Mouse (Mus musculus) cerebellum, postnatal 10 days (tissue): ENCODE data around the gene Vstm4.

ENCODE experiments used
- DNase-seq, 2 experiments: peaks; one replicate each; pipeline ENCODE4 v3.0.0; 2021; ENCODE audit warnings: mixed read lengths in 2 of 2

The Vstm4 gene

DNA sequence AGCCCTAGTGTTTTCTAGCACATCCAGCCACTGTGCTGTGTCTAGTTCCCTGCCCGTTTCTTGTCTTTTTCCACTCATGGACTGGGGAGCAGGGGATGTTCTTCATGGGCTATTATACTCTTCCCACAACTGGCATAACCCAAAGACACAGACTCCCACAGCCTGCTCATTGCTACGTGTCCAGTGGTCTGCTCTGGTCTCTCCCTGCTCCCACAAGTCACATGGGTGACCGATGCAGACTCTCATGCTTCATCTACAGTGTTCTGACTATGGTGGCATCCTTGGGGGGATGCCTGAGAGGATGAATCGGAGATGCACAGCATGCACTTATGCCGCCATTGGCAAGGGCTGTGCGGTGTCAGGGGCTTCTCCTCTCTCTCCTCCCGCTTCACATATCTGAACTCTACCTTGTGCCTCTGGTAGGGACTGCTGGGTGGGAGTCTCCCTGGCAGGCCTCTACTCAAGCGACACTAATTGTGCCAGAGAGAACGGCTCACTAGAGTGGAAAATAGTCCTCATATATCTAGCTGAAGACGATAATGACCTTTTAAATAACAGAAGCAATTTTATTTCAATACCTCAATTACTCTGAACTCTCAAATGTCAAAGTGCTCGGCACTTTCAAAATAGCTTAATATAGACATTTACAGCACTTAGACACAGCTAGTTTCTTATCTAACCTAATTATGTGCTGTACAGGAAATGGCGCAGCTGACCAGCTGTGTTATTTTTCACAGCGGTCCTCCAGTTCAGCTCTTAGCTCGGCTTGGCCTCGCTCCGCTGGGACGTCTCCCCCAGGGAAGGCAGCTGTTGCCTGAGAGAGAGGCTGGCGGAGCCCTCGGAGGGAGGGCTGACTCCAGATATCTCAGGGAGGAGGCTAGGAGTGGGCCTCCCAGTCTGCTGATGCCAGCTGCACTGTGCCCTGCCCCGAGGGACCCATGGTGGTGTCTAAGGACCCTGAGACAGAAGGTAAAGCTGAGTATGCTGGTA is 94.1 kb downstream of the Vstm4 start:
- peak; percentile 15 to 33 for DNase-seq

- peak; percentile 70 to 77 for DNase-seq
These were observed 99.9 kb downstream of the Vstm4 start for GRCm38 (mm10) chr14:32956486-32956885.

DNA sequence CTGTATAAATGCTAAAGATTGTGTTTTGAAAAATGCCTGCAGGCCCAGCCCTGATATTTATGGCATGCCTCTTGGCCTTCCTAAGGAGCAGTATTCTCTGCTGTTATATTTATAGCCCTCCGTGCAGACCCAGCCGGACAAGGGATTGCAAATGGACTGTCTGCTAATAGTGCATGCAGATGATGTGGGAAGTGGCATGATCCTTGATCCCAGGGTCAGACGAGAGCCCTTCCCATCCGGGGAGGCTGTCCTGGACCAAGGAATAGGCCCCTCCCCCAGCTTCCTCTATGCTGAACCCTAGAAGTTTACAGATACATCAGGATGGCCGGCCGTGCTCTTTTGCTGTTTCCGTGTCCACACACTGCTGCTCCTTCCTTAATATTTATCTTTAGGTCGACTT is 102.1 kb downstream of the Vstm4 start:
- no peak for DNase-seq

DNA sequence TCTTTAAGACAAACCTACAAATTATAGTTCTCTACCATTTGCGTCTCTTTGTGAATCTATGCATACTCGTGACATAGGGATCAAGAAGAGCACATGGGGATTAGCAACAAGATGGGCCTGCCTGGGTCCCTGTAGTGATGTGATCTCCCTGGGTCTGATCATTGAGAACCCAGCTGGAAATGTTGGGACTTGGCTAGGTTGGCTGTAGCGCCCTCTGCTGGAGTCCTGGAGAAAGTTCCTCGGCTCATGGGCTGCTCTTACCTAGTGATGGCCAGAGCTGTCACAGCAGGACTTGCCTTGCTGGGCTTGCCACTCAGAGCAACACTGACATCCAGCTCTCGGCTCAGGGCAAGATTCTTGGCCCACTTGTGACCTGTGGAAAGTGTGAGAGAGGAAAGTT is 103.9 kb downstream of the Vstm4 start:
- peak; percentile 79 to 81 for DNase-seq

GRCm38 (mm10) chr14:32964742-32965141 is 108.2 kb downstream of the Vstm4 start:
- DNase-seq: no peak

GRCm38 (mm10) chr14:32970700-32971099 is 114.1 kb downstream of the Vstm4 start:
- no peak for DNase-seq

GRCm38 (mm10) chr14:32984176-32984738 is 127.7 kb downstream of the Vstm4 start:
- DNase-seq: no peak

GRCm38 (mm10) chr14:32986659-32987058 is 130.1 kb downstream of the Vstm4 start:
- no peak for DNase-seq
